Mouse (Mus musculus): ENCODE data around the gene Erbb3.

DNA sequence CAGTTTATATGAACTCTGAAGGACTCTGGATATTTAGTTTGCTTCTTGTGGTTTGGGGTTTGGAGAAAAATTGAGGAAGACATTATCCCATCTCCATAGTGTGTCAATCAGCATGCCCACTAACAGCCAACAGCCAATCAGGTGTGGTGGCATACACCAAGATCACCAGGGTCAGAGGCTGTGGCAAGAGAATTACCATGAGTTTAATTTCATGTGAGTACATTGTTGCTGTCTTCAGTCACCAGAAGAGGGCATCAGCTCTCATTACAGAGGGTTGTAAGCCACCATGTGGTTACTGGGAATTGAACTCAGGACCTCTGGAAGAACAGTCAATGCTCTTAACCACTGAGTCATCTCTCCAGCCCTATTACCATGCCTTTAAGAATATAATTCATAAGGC lies 33.2 kb downstream of the Erbb3 start:
- no peak for TF ChIP-seq MAX (IDR thresholded peaks at IDR 0.05)
- no peak for TF ChIP-seq CTCF (IDR thresholded peaks at IDR 0.05; ENCODE audit: control insufficient read depth, insufficient read depth, insufficient read length)
- TF ChIP-seq USF1 (IDR thresholded peaks at IDR 0.05; ENCODE audit: low read depth): no peak
- TF ChIP-seq MYOD1 (IDR thresholded peaks at IDR 0.05; ENCODE audit: control insufficient read depth, insufficient read length, low read depth): no peak
- TF ChIP-seq CEBPB (IDR thresholded peaks at IDR 0.05; ENCODE audit: low read depth): no peak
- no peak for TF ChIP-seq MYOG (IDR thresholded peaks at IDR 0.05; ENCODE audit: control insufficient read depth, extremely low read depth, insufficient read length)
- TF ChIP-seq FOSL1 (IDR thresholded peaks at IDR 0.05; ENCODE audit: insufficient read depth, low read length, poor library complexity, severe bottlenecking): no peak
